Mouse (Mus musculus): ENCODE measurements at regions not wholly inside any gene's neighbourhood (a gene's known extent, or its start where the extent isn't known, plus 50 kb on each side); places are given as distances from the start of the nearest gene placed in this dataset.
"Not testable (repeated sequence)": the region's sequence is repeated elsewhere in the genome, so short reads cannot be mapped to it uniquely, and the experiment has no call there.

DNA sequence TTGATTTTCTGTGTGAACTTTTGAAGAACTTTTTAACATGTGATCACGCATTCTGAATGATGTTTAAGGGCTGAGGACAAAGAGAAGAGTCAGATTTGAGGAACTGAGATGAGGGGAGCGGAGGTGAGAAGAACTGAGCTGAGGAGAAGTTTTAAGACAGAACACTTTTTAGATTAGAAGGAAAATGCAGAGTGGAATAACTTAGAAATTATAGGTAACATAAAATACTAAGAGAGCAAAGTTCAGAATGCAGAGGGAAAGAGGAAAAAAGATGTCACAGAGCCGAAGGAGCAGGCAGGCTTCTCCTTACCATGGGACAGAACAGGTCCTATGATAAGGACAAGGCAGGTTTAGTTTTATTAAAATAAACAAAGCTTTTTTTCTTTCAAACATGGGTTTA lies 73.7 kb upstream of the Cwc22 start:
- TF ChIP-seq POLR2A (IDR thresholded peaks at IDR 0.05; ENCODE audit: low read depth, low read length) (no peak), CTCF (IDR thresholded peaks at IDR 0.05; ENCODE audit: extremely low read depth, insufficient read length, insufficient replicate concordance, low read depth, low read length) (no peak)
- WGBS = 86% methylated on average over 3 of the region's 3 CpGs
- Histone ChIP-seq H3K27ac (ENCODE audit: insufficient read depth, low read depth, low read length) (no peak overlapping the region), H3K27me3 (ENCODE audit: control insufficient read depth, insufficient read depth, low read length) (no peaks in the 10 kb centered on the region), H3K4me1 (ENCODE audit: control insufficient read depth, insufficient read depth, insufficient read length, low read length) (no peaks in the 10 kb centered on the region), H3K4me3 (ENCODE audit: low read depth, low read length) (no peak overlapping the region), H3K36me3 (ENCODE audit: control insufficient read depth, insufficient read depth, low read length) (no peaks in the 10 kb centered on the region)

GRCm38 (mm10) chr2:78012441-78012840 lies 66.3 kb upstream of the Cwc22 start:
- not testable (repeated sequence) for H3K27me3 ChIP-seq (ENCODE audit: control insufficient read depth, insufficient read depth, low read length); H3K27ac ChIP-seq (ENCODE audit: insufficient read depth, low read depth, low read length); H3K36me3 ChIP-seq (ENCODE audit: control insufficient read depth, insufficient read depth, low read length); H3K4me1 ChIP-seq (ENCODE audit: control insufficient read depth, insufficient read depth, insufficient read length, low read length); H3K4me3 ChIP-seq (ENCODE audit: low read depth, low read length)
- WGBS = 44% methylated on average over 6 of the region's 6 CpGs

GRCm38 (mm10) chr2:78011821-78012220 lies 65.6 kb upstream of the Cwc22 start:
- TF ChIP-seq CTCF (IDR thresholded peaks at IDR 0.05; ENCODE audit: extremely low read depth, insufficient read length, insufficient replicate concordance, low read depth, low read length) (no peak), POLR2A (IDR thresholded peaks at IDR 0.05; ENCODE audit: low read depth, low read length) (no peak)
- Histone ChIP-seq H3K4me1 (ENCODE audit: control insufficient read depth, insufficient read depth, insufficient read length, low read length) (no peaks in the 10 kb centered on the region), H3K27ac (ENCODE audit: insufficient read depth, low read depth, low read length) (no peak overlapping the region), H3K36me3 (ENCODE audit: control insufficient read depth, insufficient read depth, low read length) (no peaks in the 10 kb centered on the region), H3K4me3 (ENCODE audit: low read depth, low read length) (no peak overlapping the region), H3K27me3 (ENCODE audit: control insufficient read depth, insufficient read depth, low read length) (no peaks in the 10 kb centered on the region)
- 76% methylated on average over 2 of the region's 2 CpGs for WGBS

DNA sequence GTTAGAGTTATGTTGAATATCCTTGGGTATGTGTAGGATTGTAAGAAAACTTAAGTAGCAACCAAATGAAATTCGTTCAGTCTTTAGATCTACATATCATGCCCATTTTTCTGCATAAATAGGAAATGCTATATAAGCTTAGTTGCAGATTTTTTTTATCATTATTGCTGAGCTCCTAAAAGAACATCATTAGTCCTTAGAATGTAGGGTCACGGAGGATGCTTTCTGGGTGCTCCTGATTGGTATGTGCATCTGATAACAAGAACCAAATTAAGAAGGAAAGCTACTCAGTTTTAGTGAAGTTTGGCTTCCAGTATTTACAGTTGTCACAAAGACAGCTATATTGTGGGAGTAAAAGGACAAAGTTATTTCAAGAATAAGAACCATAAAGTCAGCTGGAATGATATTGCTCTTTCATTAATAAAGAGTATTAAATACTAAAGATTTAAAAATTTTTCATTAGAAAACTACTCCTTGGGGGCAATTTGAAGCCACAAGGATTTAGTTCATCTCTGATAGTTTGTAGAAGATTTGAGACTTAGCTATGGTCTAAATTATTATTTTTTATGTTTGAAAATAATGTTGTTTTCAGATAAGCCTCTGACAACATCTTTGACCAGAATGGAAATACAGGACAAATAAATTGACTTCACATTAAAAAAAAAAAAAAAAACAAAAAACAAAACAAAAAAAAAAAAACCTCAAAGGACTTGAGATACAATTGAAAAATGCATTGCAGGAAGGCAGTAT lies 65.1 kb upstream of the Cwc22 start:
- no peaks in the 10 kb centered on the region for H3K27me3 ChIP-seq (ENCODE audit: control insufficient read depth, insufficient read depth, low read length)
- 75% methylated on average over 2 of the region's 2 CpGs for whole genome bisulfite sequencing
- H3K27ac ChIP-seq (ENCODE audit: insufficient read depth, low read depth, low read length) = no peak overlapping the region

DNA sequence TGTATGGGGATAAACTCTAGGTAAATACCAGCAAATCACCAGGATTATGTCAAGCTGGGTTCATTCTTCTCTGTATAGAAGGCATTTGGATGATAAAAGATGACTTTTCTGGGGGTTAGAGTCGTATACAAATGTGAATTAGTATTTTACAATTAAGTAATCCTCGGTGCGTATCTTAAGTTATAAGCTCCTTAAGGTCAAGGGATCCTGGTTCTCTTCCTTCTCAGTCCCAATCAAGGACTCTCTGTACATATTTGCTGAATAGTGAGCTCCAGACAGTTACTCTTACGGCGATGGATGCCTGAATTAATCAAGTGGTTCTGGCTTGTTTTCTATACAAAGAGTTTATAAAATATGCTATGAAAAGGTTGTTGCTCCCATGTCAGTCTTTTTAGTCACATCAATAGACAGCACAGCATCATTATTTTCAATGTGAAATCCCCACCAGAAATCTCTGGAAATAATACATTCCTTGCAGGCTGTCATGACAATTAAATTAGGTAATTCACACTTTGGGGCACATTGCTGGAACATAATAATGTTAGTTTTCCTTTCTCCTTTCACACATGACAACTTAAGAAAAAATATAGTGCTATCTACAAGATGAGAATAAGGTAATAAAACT lies 64.0 kb upstream of the Cwc22 start:
- TF ChIP-seq POLR2A (IDR thresholded peaks at IDR 0.05; ENCODE audit: low read depth, low read length) = no peak
- WGBS = 81% methylated on average over 5 of the region's 5 CpGs

More for the DNA sequence above, 65.1 kb upstream of the Cwc22 start:
- H3K4me3 ChIP-seq (ENCODE audit: low read depth, low read length) = no peak overlapping the region
- TF ChIP-seq CTCF (IDR thresholded peaks at IDR 0.05; ENCODE audit: extremely low read depth, insufficient read length, insufficient replicate concordance, low read depth, low read length) (no peak), POLR2A (IDR thresholded peaks at IDR 0.05; ENCODE audit: low read depth, low read length) (no peak)
- no peaks in the 10 kb centered on the region for H3K36me3 ChIP-seq (ENCODE audit: control insufficient read depth, insufficient read depth, low read length)
- no peaks in the 10 kb centered on the region for H3K4me1 ChIP-seq (ENCODE audit: control insufficient read depth, insufficient read depth, insufficient read length, low read length)

DNA sequence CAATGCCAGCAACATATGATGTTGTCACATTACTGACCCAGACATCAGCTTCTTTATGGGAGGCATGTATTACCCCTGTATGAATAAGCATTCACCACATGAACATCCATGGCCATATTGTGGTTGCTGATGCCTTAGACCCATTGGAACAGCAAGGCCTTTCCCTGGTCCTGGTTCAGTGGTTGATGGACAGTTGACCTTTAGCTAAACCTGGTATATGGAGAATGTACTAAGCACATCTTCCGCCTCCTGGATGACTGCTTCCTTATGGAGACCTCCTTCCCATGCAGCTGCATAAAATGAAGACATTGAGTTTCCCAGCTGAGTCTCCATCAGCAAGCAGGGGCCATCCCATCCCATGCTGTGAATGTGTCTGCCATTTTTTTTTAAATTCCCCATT lies 61.9 kb upstream of the Cwc22 start:
- no peaks in the 10 kb centered on the region for H3K36me3 ChIP-seq (ENCODE audit: control insufficient read depth, insufficient read depth, low read length)
- H3K27ac ChIP-seq (ENCODE audit: insufficient read depth, low read depth, low read length) = no peak overlapping the region
- H3K4me3 ChIP-seq (ENCODE audit: low read depth, low read length) = no peak overlapping the region
- no peaks in the 10 kb centered on the region for H3K4me1 ChIP-seq (ENCODE audit: control insufficient read depth, insufficient read depth, insufficient read length, low read length)
- TF ChIP-seq POLR2A (IDR thresholded peaks at IDR 0.05; ENCODE audit: low read depth, low read length) (no peak), CTCF (IDR thresholded peaks at IDR 0.05; ENCODE audit: extremely low read depth, insufficient read length, insufficient replicate concordance, low read depth, low read length) (no peak)
- WGBS = 95% methylated on average over 1 of the region's 1 CpGs
- no peaks in the 10 kb centered on the region for H3K27me3 ChIP-seq (ENCODE audit: control insufficient read depth, insufficient read depth, low read length)

More for the DNA sequence above, 64.0 kb upstream of the Cwc22 start:
- H3K36me3 ChIP-seq (ENCODE audit: control insufficient read depth, insufficient read depth, low read length) = no peaks in the 10 kb centered on the region
- no peak overlapping the region for H3K27ac ChIP-seq (ENCODE audit: insufficient read depth, low read depth, low read length)
- no peak overlapping the region for H3K4me3 ChIP-seq (ENCODE audit: low read depth, low read length)
- H3K27me3 ChIP-seq (ENCODE audit: control insufficient read depth, insufficient read depth, low read length) = no peaks in the 10 kb centered on the region
- no peaks in the 10 kb centered on the region for H3K4me1 ChIP-seq (ENCODE audit: control insufficient read depth, insufficient read depth, insufficient read length, low read length)

GRCm38 (mm10) chr2:78005402-78006021 lies 59.3 kb upstream of the Cwc22 start:
- H3K4me1 ChIP-seq (ENCODE audit: control insufficient read depth, insufficient read depth, insufficient read length, low read length) = no peaks in the 10 kb centered on the region
- TF ChIP-seq POLR2A (IDR thresholded peaks at IDR 0.05; ENCODE audit: low read depth, low read length) (no peak), CTCF (IDR thresholded peaks at IDR 0.05; ENCODE audit: extremely low read depth, insufficient read length, insufficient replicate concordance, low read depth, low read length) (no peak)
- no peaks in the 10 kb centered on the region for H3K27me3 ChIP-seq (ENCODE audit: control insufficient read depth, insufficient read depth, low read length)
- H3K4me3 ChIP-seq (ENCODE audit: low read depth, low read length) = no peak overlapping the region
- H3K36me3 ChIP-seq (ENCODE audit: control insufficient read depth, insufficient read depth, low read length) = no peaks in the 10 kb centered on the region
- WGBS = 42% methylated on average over 7 of the region's 7 CpGs
- no peak overlapping the region for H3K27ac ChIP-seq (ENCODE audit: insufficient read depth, low read depth, low read length)

Measured in small intestine, adult 2 months (tissue).